Mouse (Mus musculus) liver, postnatal 0 days (tissue): Measurements from ENCODE around the gene Mapkap1. TPM values are rescaled to one million over a fixed set of nuclear protein-coding genes. Genes with fewer than 3 reads are reported as not detected.

Source experiments
- ATAC-seq: fragments of 200-750 bp; cut with Nextera tagmentation; 2 replicates; pipeline ENCODE4 v1.8.0; 2017; ENCODE audit warnings: mild to moderate bottlenecking, moderate library complexity
- DNase-seq: peaks from one replicate; pipeline ENCODE4 v3.0.0-alpha.2; 2016
- H3K27ac ChIP-seq: fragments of 300-500 bp; sonication (generic); 2 replicates; pipeline ENCODE4 v1.5.1; 2014; ENCODE audit warnings: antibody characterized with exemption, moderate library complexity, mild to moderate bottlenecking, low read depth
- H3K27me3 ChIP-seq: fragments of 300-500 bp; sonication (generic); 2 replicates; pipeline ENCODE4 v1.6.1; 2014; ENCODE audit warnings: low read length, control low read depth, mixed read lengths; ENCODE audit not compliant: insufficient read depth
- H3K36me3 ChIP-seq: fragments of 300-500 bp; sonication (generic); replicated peaks from 2 replicates; pipeline ENCODE4 v1.6.1; 2014; ENCODE audit warnings: mild to moderate bottlenecking, control low read depth, low read length, moderate library complexity, mixed read lengths; ENCODE audit not compliant: insufficient read depth
- H3K4me1 ChIP-seq: fragments of 300-500 bp; sonication (generic); 2 replicates; pipeline ENCODE4 v1.6.1; 2014; ENCODE audit warnings: antibody characterized with exemption, mild to moderate bottlenecking, control low read depth; ENCODE audit not compliant: insufficient read depth
- H3K4me2 ChIP-seq: fragments of 300-500 bp; sonication (generic); 2 replicates; pipeline ENCODE4 v1.6.1; 2014; ENCODE audit warnings: low read depth, mild to moderate bottlenecking, low read length, moderate library complexity, mixed read lengths
- H3K4me3 ChIP-seq: fragments of 300-500 bp; sonication (generic); 2 replicates; pipeline ENCODE4 v1.5.1; 2014; ENCODE audit warnings: low read depth, low read length
- H3K9ac ChIP-seq: fragments of 300-500 bp; sonication (generic); replicated peaks from 2 replicates; pipeline ENCODE4 v1.6.1; 2014; ENCODE audit warnings: mild to moderate bottlenecking, moderate library complexity
- H3K9me3 ChIP-seq: fragments of 300-500 bp; sonication (generic); 2 replicates; pipeline ENCODE4 v1.6.1; 2016; ENCODE audit warnings: mild to moderate bottlenecking, control low read depth, low read length, mixed read lengths
- CTCF ChIP-seq: sonication (generic); IDR thresholded peaks from 2 replicates; pipeline ENCODE4 v1.5.1; 2016; ENCODE audit warnings: antibody characterized with exemption, low read depth
- EP300 ChIP-seq: IDR thresholded peaks from 2 replicates; pipeline ENCODE4 v1.6.1; 2016; ENCODE audit warnings: antibody characterized with exemption, low read depth, mild to moderate bottlenecking
- WGBS: fragments of 180-500 bp; shearing (Covaris S2); extraction: QIAGEN DNeasy Blood & Tissue Kit; methylation state at CpG from one replicate; pipeline ENCODE4 v1.1.7; 2014; ENCODE audit not compliant: insufficient replicate concordance; 5-methylcytosine and 5-hydroxymethylcytosine counted together
- polyA plus RNA-seq: library from polyadenylated mRNA; unstranded; fragments of >200 nt; fragmentation: Nextera tagmentation; extraction: Ambion mirVana; gene quantifications from 2 replicates; pipeline ENCODE4 v1.2.1, GENCODE M21; 2015

Gene Mapkap1
- polyA plus RNA-seq, 1 experiment from 2014 or later: 31.3 TPM

DNA sequence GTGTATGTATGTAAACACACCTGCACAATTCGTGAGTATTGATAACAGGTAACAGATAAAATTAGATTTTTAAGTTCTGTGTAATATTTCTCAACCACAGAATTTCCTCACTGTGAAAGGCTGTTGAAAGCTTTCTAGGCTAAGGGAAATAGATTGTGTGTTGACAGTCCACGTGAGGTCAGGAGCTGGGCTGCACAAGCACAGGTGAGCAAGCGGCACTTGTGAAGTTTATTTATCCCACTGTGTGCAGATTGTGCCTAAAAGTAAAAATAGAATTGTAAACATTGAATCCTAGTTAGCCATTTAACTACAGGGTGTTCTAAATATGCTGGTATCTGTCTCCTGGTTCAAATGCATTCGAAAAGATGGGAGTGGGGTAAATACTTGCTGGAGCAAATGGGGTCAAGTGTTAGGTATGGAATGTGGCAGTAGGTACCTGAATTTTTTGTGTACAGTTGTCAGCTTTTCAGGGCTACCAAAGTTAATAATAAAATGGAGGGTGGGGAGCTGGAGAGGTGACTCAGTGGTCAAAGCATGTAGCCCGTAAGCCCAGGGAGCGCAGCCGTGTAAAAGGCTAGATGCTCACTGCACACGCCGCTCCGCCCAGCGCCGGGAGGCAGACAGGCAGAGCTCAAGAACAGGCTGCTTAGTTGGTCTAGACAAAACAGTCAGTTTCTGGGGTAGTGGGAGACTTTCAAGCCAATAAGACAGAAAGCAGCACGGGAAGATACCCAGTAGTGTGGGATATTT, 138.2 kb downstream of the Mapkap1 start:
- no peaks in the 10 kb centered on the region for H3K9me3 ChIP-seq
- DNase-seq (no peak), ATAC-seq (peak; percentile 86)
- H3K4me2 ChIP-seq: no peak overlapping the region
- H3K36me3 ChIP-seq: no peaks in the 10 kb centered on the region
- no peak overlapping the region for H3K4me3 ChIP-seq
- 76% methylated on average over 13 of the region's 13 CpGs for WGBS
- H3K27ac ChIP-seq: no peak overlapping the region
- H3K4me1 ChIP-seq: no peaks in the 10 kb centered on the region
- H3K9ac ChIP-seq: no peak overlapping the region
- no peaks in the 10 kb centered on the region for H3K27me3 ChIP-seq
- no peak for TF ChIP-seq EP300
- no peak for TF ChIP-seq CTCF

DNA sequence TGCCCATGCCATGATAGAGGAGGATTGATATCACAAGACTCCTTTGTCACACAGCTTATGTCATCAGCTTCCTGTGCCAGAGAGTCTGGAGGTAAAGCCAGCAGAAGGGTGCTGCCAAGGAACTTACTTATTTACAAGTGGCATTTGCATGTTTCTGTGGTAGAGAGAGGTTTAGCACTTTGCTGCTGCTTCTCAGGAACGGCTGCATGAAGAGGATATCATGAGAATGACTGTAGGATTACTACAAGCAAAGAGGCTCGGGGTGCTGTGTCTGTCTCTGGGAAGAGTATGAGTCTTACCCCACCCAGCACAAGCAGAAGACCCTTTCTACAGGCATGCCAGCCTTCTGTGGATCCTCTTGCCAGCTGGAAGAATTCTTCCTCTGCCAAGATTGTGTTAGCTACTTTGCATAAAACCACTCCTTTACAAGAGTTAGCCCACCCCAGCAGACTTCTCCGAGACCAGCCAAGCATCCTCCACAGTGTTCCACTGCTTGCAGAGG, 139.7 kb downstream of the Mapkap1 start:
- ATAC-seq: no peak

DNA sequence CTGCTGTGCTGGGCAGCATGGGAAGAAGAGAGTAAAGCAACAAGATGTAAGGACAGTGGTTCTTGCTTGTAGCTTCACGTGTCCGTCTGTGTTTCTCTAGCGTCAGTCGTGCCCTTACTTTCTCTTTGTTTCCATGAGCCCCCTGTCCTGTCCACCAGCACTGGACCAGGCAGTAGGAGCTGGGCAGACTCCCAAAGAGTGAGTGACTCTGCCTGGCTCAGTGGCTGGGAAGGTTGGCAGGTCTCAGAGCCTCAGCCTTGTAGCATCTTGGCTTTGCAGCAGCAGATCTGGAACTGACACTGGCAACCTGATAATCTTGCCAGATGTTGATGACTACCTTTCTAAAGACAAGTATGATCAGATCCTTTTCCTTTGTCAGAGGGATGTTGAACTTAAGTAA, 140.9 kb downstream of the Mapkap1 start:
- Histone ChIP-seq H3K27me3 (no peaks in the 10 kb centered on the region), H3K9ac (no peak overlapping the region), H3K9me3 (no peaks in the 10 kb centered on the region), H3K4me1 (no peaks in the 10 kb centered on the region), H3K36me3 (no peaks in the 10 kb centered on the region), H3K4me2 (no peak overlapping the region), H3K4me3 (no peak overlapping the region), H3K27ac (no peak overlapping the region)
- TF ChIP-seq CTCF (no peak), EP300 (no peak)
- WGBS: 92% methylated on average over 4 of the region's 4 CpGs
- ATAC-seq (no peak), DNase-seq (no peak)

More for the DNA sequence above, 139.7 kb downstream of the Mapkap1 start:
- 74% methylated on average over 3 of the region's 3 CpGs for WGBS
- no peak for TF ChIP-seq CTCF
- TF ChIP-seq EP300: no peak
- no peak overlapping the region for H3K4me3 ChIP-seq
- H3K36me3 ChIP-seq: no peaks in the 10 kb centered on the region
- no peaks in the 10 kb centered on the region for H3K9me3 ChIP-seq
- no peak overlapping the region for H3K9ac ChIP-seq
- H3K27ac ChIP-seq: no peak overlapping the region
- no peaks in the 10 kb centered on the region for H3K27me3 ChIP-seq
- DNase-seq: no peak
- no peak overlapping the region for H3K4me2 ChIP-seq
- no peaks in the 10 kb centered on the region for H3K4me1 ChIP-seq

DNA sequence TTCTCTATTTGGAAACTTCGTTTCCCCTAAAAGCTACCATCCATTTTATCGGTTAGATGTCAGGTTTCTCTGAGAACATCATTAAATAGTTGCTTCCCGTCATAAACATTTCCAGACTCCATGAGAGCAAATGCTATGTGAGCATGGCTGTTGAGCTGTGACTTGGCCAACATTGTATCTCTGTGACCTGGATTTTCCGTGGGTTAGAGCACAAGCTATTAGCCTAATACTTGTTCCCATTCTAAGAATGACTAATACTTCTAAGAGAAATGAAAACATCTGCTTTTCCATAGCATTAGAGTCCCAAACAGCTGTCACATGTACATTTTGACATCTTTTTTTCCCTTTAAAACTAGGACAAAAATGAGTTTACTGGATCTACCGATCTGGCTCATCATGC, 142.4 kb downstream of the Mapkap1 start:
- no peak for TF ChIP-seq CTCF
- TF ChIP-seq EP300: no peak
- Histone ChIP-seq H3K9ac (no peak overlapping the region), H3K27me3 (no peaks in the 10 kb centered on the region), H3K4me1 (no peaks in the 10 kb centered on the region), H3K4me3 (no peak overlapping the region), H3K27ac (no peak overlapping the region), H3K9me3 (no peaks in the 10 kb centered on the region), H3K36me3 (no peaks in the 10 kb centered on the region; the same call in 1 of the 2 replicates), H3K4me2 (no peak overlapping the region)
- WGBS: 76% methylated on average over 5 of the region's 5 CpGs
- DNase-seq: no peak
- ATAC-seq: no peak

DNA sequence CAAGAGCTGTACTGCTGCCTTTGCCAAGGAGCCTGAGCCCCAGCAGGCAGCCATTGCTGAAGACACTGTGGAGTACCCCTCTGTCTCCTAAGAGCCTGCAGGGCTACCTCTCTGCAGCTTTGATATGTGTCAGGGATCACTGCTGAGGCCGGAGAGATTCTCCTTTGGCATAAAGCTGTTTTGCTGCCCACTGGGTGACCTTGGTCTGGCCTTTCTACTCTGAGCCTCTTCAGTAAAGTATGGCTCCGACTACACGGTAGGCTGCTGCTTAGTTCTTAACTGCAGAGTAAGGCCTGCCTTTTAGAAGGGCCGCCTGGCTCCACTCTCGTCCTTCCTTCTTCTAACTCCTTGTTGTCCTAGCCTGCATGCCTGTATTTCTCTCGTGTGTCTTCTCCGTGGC, 142.9 kb downstream of the Mapkap1 start:
- no peak for DNase-seq
- 84% methylated on average over 7 of the region's 7 CpGs for WGBS
- TF ChIP-seq CTCF (no peak), EP300 (no peak)
- Histone ChIP-seq H3K9ac (no peak overlapping the region), H3K4me3 (no peak overlapping the region), H3K36me3 (no peaks in the 10 kb centered on the region; the same call in 1 of the 2 replicates), H3K27ac (no peak overlapping the region), H3K27me3 (no peaks in the 10 kb centered on the region), H3K4me1 (no peaks in the 10 kb centered on the region), H3K9me3 (no peaks in the 10 kb centered on the region), H3K4me2 (no peak overlapping the region)
- no peak for ATAC-seq

DNA sequence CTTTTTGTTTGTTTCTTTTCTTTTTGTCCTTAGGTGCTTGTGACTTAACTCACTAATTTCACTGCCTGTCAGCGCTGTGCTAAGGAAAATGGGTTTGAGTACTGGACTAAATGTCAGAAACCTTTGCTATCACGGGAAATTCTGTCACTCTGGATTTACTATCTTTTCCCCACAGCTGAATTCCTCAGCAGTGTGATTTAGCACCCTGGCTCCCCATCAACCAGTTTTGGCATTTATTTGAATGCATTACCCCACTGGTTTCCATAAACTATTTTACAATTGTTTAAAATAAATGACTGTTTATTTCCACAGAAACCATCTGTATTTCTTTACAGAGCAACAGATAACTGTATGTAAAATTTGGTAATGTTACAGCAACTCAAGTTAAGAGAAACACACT, 146.2 kb downstream of the Mapkap1 start:
- no peaks in the 10 kb centered on the region for H3K4me1 ChIP-seq
- H3K27ac ChIP-seq: no peak overlapping the region
- no peaks in the 10 kb centered on the region; the same call in 1 of the 2 replicates for H3K36me3 ChIP-seq
- DNase-seq (no peak), ATAC-seq (no peak)
- H3K9me3 ChIP-seq: no peaks in the 10 kb centered on the region
- no peak for TF ChIP-seq CTCF
- no peak for TF ChIP-seq EP300
- no peak overlapping the region for H3K4me3 ChIP-seq
- H3K4me2 ChIP-seq: no peak overlapping the region
- H3K27me3 ChIP-seq: no peaks in the 10 kb centered on the region
- H3K9ac ChIP-seq: no peak overlapping the region
- WGBS: 64% methylated on average over 2 of the region's 2 CpGs
